Mouse (Mus musculus) liver, postnatal 0 days (tissue): ENCODE measurements at regions not wholly inside any gene's neighbourhood (a gene's known extent, or its start where the extent isn't known, plus 50 kb on each side); places are given as distances from the start of the nearest gene placed in this dataset.

Source experiments
- CTCF ChIP-seq: sonication (generic); IDR thresholded peaks from 2 replicates; pipeline ENCODE4 v1.5.1; 2016; ENCODE audit warnings: antibody characterized with exemption, low read depth
- EP300 ChIP-seq: IDR thresholded peaks from 2 replicates; pipeline ENCODE4 v1.6.1; 2016; ENCODE audit warnings: antibody characterized with exemption, low read depth, mild to moderate bottlenecking

GRCm38 (mm10) chr15:11505076-11505639 is 105.7 kb upstream of the Tars start:
- TF ChIP-seq CTCF: no peak
- no peak for TF ChIP-seq EP300
